Mouse (Mus musculus) cerebellum, postnatal 4 days (tissue): Measurements from ENCODE around the gene Atp2c1.

Experiments
- DNase-seq, 2 experiments: peaks; one replicate each; pipeline ENCODE4 v3.0.0; 2022; ENCODE audit warnings: low spot score in 2 of 2, mixed read lengths in 1 of 2

Atp2c1 gene

GRCm38 (mm10) chr9:105488363-105488762, 38.8 kb downstream of the Atp2c1 start:
- no peak for DNase-seq

- DNase-seq, result no peak
Measured at GRCm38 (mm10) chr9:105484338-105485084, 42.6 kb downstream of the Atp2c1 start.

GRCm38 (mm10) chr9:105483880-105484279, 43.2 kb downstream of the Atp2c1 start:
- DNase-seq, result no peak

GRCm38 (mm10) chr9:105482715-105483510, 44.2 kb downstream of the Atp2c1 start:
- DNase-seq, result no peak

GRCm38 (mm10) chr9:105482070-105482469, 45.0 kb downstream of the Atp2c1 start:
- peak; percentile 27 to 43 for DNase-seq

- DNase-seq, result no peak
Measured at GRCm38 (mm10) chr9:105476134-105476533, 51.0 kb downstream of the Atp2c1 start.

GRCm38 (mm10) chr9:105474910-105475309, 52.2 kb downstream of the Atp2c1 start:
- DNase-seq, result no peak

- DNase-seq, result no peak
Measured at GRCm38 (mm10) chr9:105467787-105468186, 59.3 kb downstream of the Atp2c1 start.

- DNase-seq, result no peak
Measured at GRCm38 (mm10) chr9:105461496-105461895, 65.6 kb downstream of the Atp2c1 start.

- DNase-seq, result no peak
Measured at GRCm38 (mm10) chr9:105459032-105459431, 68.1 kb downstream of the Atp2c1 start.

GRCm38 (mm10) chr9:105408549-105408948, 118.6 kb downstream of the Atp2c1 start:
- DNase-seq, result no peak

- DNase-seq, result peak; percentile 76 to 85
Measured at GRCm38 (mm10) chr9:105395218-105395627, 131.9 kb downstream of the Atp2c1 start, which contains the start of the genes Aste1 and Nek11. TSS of gene Aste1 (plus strand) at chr9:105395392. TSS of gene Nek11 (minus strand) at chr9:105395524.

GRCm38 (mm10) chr9:105394720-105395119, 132.4 kb downstream of the Atp2c1 start:
- no peak for DNase-seq

- no peak for DNase-seq
Measured at GRCm38 (mm10) chr9:105390616-105391015, 136.5 kb downstream of the Atp2c1 start.

- DNase-seq, result peak; percentile 74 to 78
Measured at GRCm38 (mm10) chr9:105389289-105389688, 137.8 kb downstream of the Atp2c1 start.

- no peak for DNase-seq
Measured at GRCm38 (mm10) chr9:105387403-105387802, 139.7 kb downstream of the Atp2c1 start.

GRCm38 (mm10) chr9:105379533-105380145, 147.5 kb downstream of the Atp2c1 start:
- DNase-seq, result no peak

- no peak for DNase-seq
Measured at GRCm38 (mm10) chr9:105377622-105378021, 149.5 kb downstream of the Atp2c1 start.

- DNase-seq, result no peak
Measured at GRCm38 (mm10) chr9:105376954-105377530, 150.1 kb downstream of the Atp2c1 start.

GRCm38 (mm10) chr9:105376411-105376810, 150.7 kb downstream of the Atp2c1 start:
- DNase-seq, result no peak

- DNase-seq, result no peak
Measured at GRCm38 (mm10) chr9:105374361-105374760, 152.8 kb downstream of the Atp2c1 start.

GRCm38 (mm10) chr9:105368605-105369004, 158.5 kb downstream of the Atp2c1 start:
- DNase-seq, result no peak
